Mouse (Mus musculus) retina, embryonic 14.5 days (tissue): Measurements from ENCODE around the gene Nr1h2.
A peak's percentile ranks its signal among the peaks of the same experiment; 100 is the strongest.

Experiments used
- DNase-seq: peaks from one replicate; pipeline ENCODE4 v3.0.0-alpha.2; 2015; ENCODE audit warnings: low spot score

Nr1h2 gene

DNA sequence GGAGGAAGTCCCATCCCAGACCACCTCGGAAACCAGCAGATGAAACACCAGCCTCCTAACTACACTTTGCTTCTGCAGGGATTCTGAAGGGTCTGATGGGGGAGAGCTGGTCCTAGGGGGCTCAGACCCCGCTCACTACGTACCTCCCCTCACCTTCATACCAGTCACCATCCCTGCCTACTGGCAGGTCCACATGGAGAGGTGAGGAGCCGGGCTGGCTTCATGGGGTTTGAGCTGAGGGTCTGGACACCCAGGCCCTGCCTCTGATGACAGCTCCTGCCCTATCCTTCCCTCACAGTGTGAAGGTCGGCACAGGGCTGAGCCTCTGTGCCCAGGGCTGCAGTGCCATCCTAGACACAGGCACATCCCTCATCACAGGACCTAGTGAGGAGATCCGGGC, 31.2 kb upstream of the Nr1h2 start:
- no peak for DNase-seq

DNA sequence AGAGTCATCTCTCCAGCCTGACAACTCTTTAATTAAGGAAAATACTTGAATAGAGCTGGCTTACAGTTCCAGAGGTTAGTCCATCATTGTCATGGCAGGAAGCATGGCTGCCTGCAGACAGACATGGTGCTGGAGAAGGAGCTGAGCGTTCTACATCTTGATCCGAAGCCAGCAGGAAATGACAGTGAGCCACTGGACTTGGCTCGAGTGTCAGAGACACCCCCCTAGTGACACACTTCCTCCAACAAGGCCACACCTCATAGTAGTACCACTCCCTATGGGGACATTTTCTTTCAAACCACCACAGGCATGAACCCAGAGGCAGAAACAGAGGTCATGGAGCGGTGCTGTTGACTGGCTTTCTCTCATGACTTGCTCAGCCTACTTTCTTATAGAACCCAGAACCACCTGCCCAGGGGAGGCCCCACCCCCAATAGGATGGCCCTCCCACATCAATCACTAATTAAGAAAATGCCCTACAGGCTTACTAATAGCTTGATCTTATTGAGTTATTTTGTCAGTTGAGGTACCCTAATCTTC, 30.6 kb upstream of the Nr1h2 start:
- DNase-seq: no peak

DNA sequence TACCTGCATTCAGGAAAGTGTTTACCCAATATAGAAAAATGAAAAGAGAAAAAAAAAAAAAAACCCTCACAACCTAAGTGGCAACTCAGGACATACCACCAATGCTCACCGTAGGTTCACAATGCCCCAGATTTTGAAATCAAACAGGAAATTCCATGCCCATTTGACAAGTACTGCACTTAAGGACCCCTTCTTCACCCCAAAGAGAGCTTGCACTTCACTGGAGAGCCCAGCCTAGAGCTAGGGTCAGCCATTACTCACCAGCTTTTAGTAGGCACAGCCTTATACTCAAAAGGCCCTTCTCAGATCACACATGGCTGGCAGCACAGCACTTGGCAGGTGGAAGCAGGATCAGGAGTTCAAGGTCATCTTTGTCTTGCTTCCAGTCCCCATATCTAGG, 29.4 kb upstream of the Nr1h2 start:
- DNase-seq: no peak

DNA sequence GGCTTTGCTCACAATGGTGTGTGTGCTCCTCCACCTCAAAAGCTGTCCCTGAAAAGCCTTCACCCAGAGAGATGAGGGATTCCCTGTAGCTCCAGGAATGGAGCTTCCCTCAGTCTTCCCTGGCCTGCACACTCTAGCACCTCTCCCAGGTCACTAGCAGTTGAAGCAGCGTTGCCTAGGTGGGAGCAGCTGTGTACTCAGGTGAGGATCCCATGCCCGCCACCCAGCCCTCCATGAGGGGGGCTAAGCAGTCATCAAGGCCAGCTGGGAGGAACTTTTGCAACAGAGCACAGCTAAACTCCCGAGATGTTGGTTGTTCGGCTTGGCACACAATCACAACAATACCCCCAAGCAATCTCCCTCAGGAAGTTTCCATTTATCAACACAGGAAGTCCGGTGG, 29.0 kb upstream of the Nr1h2 start:
- DNase-seq: no peak

DNA sequence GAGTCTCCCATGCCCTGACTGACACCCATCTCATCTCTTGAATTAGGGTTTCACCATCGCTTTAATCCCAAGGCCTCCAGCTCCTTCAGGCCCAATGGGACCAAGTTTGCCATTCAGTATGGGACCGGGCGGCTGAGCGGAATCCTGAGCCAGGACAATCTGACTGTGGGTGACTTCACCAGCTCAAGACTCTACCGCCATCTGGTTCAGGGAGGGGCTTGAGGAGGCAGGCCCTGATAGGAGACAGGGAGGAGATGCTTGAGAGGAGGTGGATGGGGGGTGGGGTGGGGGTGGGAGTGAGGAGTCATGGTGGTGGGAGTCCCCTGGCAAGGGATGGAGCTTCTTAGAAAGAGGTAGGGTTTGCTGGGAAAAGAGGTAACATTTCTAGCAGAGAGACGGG, 27.9 kb upstream of the Nr1h2 start:
- DNase-seq: no peak

DNA sequence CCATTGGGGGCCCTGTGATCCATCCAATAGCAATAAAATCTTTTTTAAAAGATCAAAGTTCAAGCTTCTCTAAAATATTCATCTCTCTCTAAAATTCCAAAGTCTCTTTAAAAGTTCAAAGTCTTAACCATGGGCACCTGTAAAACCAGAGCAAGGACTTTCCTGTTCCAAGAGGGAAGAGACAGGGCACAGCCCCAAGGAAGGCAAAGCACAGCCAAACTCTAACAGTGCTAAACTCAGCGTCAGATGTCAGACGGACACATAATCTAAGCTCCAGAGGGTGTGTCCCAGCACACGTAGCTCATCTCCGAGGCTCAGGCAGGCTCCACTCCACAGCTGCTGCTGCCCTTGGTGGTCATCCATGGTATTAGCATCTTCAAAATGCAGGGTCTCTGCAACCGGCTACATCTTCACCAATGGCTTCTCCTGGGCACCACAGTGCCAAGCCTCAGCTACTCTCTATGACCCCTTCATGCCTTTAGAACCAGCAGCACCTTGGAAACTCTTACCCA, 22.6 kb upstream of the Nr1h2 start:
- no peak for DNase-seq

DNA sequence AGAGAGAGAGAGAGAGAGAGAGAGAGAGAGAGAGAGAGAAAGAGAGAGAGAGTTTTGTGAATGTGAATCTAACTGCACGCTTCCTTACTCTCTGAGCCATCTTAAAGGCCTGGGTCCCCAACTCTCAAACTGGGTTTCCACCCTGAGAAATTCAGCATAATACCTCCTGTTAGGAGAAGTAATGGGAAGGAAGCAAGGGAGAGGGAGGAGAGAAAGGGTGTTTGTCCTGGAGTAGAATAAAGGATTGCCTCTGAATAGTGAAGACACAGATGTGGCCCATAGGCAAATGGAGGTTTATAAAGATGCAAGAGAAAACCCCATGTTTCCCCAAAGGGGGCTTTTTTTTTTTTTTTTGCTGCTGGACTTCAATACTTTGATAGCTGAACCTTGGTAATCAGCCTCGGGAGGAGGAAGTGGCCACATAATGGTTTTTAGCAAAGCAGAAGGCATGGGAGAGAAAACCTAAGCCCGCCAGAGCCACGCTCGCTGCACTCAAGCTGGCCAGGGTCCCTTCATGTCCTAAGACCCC, 19.3 kb upstream of the Nr1h2 start:
- DNase-seq: no peak

DNA sequence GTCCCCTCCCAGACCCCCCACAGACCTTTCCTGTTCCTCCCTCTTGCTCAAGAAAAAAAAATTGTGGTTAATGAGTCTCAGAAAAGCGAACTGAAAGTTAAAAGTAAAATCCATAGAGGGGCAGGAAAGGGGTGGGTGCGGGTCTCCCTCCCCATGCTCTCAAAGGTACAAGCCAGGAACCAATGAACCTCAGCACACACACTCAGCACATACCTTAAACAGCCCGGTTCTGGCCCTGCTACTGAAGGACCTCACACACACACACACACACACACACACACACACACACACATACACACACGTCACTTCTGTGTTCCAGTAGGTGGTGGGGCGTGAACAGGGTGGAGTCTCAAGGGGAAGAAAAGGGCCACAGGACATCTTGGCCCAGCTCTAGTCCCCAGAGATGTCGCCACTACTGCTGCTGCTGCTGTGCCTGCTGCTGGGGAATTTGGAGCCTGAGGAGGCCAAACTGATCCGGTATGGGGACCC, 18.5 kb upstream of the Nr1h2 start, which contains the start of gene Napsa:
TSS of gene Napsa (plus strand) at position 168 of the 489 bp plus-strand sequence.
- DNase-seq: no peak

DNA sequence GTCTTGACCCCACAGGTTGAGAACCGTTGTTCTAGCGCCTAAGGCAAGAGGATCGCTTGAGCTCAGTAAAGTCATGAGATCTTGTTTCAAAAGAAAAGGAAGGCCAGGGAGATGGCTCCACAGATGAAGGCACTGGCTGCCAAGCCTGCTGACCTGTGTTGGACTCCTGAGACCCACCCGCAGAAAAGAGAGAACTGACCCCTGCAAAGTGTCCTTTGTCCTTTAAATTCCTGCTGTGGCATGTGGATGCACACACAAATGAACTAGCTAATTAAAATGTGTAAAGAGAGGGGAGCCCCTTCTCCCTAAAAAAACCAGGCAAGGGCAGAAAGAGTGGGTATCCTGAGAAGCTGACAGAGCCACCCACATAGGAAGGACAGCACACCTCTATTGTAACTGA, 18.1 kb upstream of the Nr1h2 start:
- no peak for DNase-seq

DNA sequence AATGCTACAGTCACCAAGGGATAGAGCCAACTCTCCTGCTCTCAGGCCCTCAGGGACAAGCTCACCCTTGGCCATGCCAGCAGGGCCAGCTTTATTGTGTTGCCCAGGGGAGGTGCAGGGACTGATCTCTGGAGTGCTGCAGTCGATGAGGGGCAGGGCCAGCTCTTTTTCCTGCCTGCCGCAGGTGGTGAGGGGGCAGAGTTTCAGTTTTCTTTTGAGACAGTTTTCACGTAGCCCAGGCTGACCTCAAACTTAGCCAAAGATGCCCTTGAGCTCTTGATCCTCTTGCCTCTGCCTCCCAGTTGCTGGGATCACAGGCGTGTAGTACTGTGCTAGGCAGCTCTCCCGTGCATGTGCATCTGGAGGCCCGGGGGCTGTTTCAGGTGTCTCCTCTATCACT, 17.2 kb upstream of the Nr1h2 start:
- no peak for DNase-seq

DNA sequence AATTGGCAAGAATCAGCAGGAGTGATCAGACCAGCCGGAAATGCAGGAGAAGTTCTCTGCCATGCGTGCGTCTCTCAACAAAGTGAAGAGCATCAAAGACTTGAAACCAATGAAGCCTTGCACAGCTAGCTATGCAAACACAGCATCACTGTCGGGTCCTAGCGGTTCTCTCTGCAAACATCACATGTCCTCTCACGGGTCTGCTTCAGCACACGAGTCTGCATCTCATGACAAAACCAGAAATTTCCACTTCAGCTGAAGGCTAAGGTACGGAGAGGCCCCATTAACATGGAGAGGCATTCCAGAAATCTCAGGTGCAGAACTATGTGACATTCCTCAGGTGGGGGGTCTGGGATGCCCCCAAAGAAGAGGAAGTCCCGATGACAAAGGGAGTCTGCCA, 15.1 kb upstream of the Nr1h2 start:
- no peak for DNase-seq

DNA sequence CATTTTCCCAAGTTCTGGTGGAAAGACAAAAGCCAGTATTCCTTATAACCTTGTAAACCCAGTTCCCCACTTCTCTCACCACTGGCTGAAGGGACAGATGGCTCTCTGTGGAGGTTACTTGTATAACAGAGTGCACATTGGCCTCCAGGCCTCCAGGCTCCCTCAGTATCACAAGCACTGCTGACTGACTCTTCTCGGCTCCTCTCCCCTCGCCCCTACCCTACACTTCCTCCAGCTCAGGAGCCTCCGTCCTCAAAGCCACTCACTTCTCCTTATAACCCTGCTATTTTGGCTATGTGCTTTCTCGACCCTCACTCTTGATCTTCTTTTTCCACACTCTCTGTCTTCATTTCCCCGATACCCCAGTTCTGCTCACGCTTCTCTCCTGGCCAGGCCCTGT, 11.7 kb upstream of the Nr1h2 start:
- no peak for DNase-seq

DNA sequence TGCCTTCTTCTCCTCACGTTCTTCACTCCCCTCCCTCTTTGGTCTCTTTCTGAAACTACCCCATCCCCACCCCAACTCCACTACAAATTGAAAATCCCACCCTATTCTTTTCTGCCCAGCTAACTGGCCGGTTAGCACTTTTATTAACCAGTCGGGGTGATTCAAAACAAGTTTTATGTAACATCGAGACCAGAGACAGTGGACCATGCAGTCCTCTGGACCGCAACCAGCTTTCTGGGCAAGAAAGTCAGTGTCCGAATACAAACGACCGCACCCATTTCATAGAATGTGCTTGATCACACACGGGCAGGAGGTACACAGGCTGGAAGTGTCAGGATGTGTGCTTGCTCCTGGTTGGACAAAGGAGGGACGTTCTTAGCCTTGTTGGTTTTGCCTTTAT, 10.7 kb upstream of the Nr1h2 start:
- DNase-seq: no peak

DNA sequence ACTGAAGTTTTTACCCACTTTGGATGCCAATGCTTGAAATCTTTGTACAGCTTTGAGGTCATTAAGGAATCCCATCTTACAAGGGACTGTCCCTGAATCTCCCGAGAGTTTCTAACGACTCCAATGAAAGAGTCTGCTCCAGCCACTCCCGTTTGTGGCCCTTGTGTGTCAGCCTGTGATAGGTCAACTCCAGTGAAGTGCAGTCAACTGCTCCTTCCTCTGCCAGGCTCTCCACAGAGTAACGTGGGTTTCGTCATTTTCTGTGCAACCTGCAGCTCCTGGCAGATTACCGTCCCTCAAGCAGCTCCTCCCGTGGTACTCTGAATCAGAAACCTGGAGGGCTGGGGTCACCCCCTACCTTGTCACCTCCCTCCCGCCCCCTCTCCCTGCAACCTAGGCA, 9.5 kb upstream of the Nr1h2 start:
- no peak for DNase-seq

DNA sequence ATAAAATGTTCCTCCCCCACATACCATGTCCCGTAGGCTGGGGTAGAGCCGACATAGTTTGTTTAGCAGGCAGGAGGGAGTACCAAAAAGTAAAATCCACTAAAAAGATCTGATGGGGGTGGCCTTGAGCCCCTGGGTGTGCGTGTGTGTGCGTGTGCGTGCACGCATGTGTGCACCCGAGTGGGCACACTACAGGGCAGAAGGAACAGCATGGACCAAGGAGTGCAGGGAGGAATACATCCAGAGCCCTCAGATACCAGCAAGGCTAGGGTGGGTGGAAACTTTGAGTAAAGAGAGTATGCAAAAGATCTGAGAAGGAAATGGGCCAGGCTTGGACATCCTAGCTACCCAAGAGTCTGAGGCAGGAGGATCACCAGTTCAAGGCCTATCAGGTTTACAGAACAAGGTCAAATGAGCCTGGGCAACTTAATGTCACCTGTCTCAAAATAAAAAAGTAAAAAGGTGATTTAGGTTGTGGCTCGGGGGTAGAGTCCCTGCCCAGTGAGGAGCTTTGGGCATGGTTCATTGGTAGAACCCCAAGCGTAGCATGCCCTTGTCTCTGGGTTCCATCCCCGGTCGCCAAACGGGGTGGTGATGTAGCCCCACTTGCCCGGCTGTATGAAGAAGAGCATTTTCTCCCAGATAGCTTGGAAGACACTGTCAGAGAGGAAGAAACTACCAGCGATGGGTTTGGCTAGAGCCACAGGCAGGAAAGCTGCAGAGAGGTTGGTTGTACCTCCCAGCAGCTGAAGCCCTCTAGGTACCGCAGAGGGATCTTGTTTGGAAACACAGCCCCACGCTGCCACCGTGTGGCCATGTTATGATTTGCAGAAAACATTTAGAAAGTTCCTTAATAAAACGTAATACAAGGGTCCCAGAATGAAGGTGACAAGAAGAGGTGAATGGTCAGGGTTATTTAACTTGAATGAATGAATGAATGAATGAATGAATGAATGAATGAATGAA, 7.0 kb upstream of the Nr1h2 start:
- peak; percentile 89 for DNase-seq

DNA sequence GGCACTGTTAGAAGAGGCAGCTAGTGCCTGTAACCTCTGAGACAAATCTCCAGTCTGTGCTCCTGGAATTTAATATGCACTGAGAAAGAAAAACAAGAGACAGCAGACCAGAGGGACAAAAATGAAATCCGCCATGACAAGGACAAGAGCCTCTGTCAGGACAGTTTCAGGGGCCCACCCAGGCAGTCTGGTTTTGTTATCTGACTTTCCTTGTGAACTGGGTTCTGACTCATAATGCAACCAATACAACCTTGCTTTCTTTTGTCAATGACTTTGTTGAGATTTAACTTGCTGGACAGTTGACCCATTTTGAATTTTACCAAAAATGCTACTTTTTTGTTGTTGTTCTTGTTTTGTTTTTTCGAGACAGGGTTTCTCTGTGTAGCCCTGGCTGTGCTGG, 3.9 kb upstream of the Nr1h2 start:
- no peak for DNase-seq

DNA sequence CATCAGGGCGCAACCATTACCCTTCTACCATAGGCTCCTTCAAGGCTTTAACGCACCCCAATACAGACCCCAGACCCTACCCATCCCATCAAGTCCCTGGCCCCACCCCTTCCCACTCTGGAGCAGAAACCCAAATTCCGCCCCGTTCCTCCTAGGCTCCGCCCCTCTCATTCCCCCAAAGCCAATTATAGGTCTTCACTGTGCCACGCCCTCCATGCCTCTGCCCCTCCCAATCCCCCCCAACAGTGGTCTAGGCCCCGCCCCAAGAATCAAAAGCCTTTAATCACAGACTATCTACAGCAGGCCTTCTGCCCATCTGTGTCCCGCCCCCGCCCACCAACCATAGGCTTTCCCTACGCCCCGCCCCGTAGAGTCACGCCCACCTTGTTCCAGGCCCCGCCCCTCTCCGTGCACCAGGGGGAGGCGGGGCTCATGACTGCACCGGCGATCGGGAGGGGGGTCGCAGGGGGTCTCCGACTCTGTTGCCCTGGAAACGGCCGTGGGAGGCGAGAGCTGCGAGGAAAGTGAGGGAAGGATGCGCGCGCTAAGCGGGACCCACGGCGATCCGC, 471 bp downstream of the Nr1h2 start:
- DNase-seq: peak; percentile 93

DNA sequence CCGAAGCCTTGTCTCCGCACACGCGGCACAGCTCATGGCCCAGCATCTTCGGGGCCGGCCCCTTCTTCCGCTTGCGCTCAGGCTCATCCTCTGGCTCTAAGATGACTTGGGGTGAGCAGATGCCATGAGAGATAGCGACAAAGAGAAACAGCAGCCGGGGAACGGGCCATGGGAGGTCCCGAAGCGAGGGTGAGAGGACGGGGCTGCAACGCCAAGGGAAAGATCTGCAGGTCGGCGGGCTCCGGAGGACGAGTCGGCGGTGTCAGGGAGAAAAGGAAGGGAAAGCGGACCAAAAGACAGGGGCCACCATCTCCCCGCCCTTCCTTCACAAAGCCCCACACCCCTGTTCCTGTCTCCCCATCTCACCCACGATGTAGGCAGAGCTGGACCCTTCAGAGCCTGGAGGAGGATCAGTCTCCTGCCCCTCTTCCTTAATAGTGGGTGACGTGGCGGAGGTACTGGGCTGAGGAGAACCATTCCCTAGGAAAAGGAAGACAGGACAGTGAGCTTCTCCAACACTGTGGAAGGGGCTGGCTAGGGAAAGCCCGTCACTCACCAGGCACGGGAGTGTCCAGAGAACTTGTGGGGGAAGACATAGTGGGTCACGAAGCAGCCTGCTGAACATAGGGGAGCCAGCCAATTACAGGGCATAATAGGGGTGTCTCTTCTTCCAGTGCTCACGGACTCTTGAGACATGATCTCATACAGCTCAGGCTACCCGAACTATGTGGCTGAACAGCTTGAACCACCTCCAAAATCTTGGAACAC, 1.4 kb downstream of the Nr1h2 start:
- no peak for DNase-seq

DNA sequence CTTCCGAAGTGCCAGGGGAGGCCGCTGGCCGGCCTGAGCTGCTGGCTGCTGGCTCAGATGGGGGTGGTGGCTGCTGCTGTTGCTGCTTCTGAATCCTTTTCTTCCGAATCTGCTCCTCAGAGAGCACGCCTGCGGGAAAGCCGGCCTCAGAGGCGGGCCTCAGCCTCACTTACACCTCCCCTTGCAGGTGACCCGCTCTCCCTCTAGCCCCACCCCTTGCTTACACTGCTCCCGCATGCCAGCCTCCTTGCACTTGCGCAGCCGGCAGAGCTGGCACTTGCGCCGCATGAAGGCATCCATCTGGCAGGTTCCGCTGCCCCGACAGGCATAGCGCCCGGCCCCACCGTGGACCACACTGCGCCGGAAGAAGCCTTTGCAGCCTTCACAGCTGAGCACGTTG, 2.0 kb downstream of the Nr1h2 start:
- no peak for DNase-seq

DNA sequence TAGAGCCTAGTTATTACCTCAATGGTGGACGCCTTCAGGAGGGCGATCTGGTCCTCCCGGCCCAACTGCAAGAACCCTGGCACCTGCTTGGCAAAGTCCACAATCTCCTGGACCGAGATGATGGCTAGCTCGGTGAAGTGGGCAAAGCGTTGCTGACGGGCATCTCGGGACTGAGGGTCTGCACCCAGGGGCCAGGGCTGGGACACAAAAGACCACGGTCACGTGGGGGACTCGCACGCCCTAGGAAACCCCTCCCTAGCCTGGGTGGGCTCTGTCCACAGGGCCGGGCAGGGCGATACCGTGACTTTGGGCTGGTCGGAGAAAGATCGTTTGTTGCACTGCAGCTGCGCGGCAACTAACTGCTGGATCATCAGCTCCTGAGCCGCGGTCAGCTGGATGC, 2.5 kb downstream of the Nr1h2 start:
- no peak for DNase-seq

DNA sequence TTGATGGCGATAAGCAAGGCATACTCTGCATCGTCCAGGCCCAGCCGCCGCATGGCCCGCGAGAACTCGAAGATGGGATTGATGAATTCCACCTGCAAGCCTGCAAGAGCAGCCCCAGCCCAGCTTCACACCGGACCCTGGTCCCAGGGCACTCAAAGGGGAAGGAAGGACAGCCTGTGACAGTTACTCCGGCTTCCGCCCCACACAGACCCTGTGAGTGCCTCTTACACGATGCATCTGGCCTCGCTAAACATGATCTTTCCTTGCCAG, 3.4 kb downstream of the Nr1h2 start:
- DNase-seq: no peak
